Mouse (Mus musculus): ENCODE results near the gene Topbp1.
"Not testable (repeated sequence)": the region's sequence is repeated elsewhere in the genome, so short reads cannot be mapped to it uniquely, and the experiment has no call there.

GRCm38 (mm10) chr9:103353500-103354260 lies 48.7 kb downstream of the Topbp1 start:
- TF ChIP-seq POLR2A (IDR thresholded peaks at IDR 0.05; ENCODE audit: control insufficient read depth, low read depth, low read length); CTCF (IDR thresholded peaks at IDR 0.05; ENCODE audit: control insufficient read depth, insufficient read depth, insufficient replicate concordance, low read depth, low read length): not testable (repeated sequence)
